Mouse (Mus musculus): ENCODE measurements around the gene Lman2. TPM values are rescaled to one million over a fixed set of nuclear protein-coding genes. Genes with fewer than 3 reads are reported as not detected.

Gene Lman2
- polyA plus RNA-seq, 1 experiment from 2014 or later = 101 TPM

GRCm38 (mm10) chr13:55361974-55362452 lies 570 bp downstream of the Lman2 start:
- no peak for DNase-seq (ENCODE audit: low spot score)
- WGBS = 1% methylated on average over 32 of the region's 32 CpGs

DNA sequence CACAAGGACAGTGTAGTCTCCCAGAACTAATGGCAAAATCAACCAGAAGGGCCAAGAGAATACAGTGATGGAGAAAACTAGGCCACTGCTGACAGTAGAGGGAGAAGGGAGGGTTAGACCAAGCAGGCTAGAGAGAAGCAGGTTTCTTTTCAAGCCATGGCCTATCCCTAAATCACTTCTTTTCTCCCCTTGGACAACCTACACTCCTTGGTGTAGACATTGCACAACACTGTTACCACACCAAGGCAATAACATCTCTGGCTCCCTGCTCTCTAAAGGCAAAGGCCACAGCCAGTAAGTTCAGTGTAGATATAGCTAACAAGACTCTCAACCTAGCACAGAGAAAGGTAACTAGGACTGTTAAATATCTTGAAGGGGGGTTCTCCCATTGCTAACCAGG lies 1.4 kb downstream of the Lman2 start:
- DNase-seq (ENCODE audit: low spot score) = no peak
- Histone ChIP-seq H3K9me3 (no peaks in the 10 kb centered on the region), H3K27me3 (replicated peaks; ENCODE audit: low read depth, poor library complexity, severe bottlenecking) (no peaks in the 10 kb centered on the region), H3K4me3 (peak overlapping the region; percentile 99), H3K27ac (replicated peaks) (no peak overlapping the region), H3K36me3 (replicated peaks) (peaks cover 51% of the 10 kb centered on the region), H3K4me1 (peaks cover 18% of the 10 kb centered on the region)

More at GRCm38 (mm10) chr13:55361974-55362452, 570 bp downstream of the Lman2 start:
- peaks cover 42% of the 10 kb centered on the region for H3K36me3 ChIP-seq (replicated peaks)
- H3K4me1 ChIP-seq = peaks cover 18% of the 10 kb centered on the region
- H3K27me3 ChIP-seq (replicated peaks; ENCODE audit: low read depth, poor library complexity, severe bottlenecking) = no peaks in the 10 kb centered on the region
- peak overlapping the region; percentile 92 for H3K27ac ChIP-seq (replicated peaks)
- H3K4me3 ChIP-seq = peak overlapping the region; percentile 99
- no peaks in the 10 kb centered on the region for H3K9me3 ChIP-seq

- DNase-seq (ENCODE audit: low spot score) = no peak
- Histone ChIP-seq H3K4me3 (no peak overlapping the region), H3K9me3 (no peaks in the 10 kb centered on the region), H3K27me3 (replicated peaks; ENCODE audit: low read depth, poor library complexity, severe bottlenecking) (no peaks in the 10 kb centered on the region), H3K4me1 (no peaks in the 10 kb centered on the region), H3K36me3 (replicated peaks) (peaks cover 80% of the 10 kb centered on the region), H3K27ac (replicated peaks) (no peak overlapping the region)
- 91% methylated on average over 11 of the region's 11 CpGs for WGBS
These were observed 15.8 kb downstream of the Lman2 start for GRCm38 (mm10) chr13:55346745-55347144.

GRCm38 (mm10) chr13:55344286-55344685 lies 18.3 kb downstream of the Lman2 start:
- no peak overlapping the region for H3K27ac ChIP-seq (replicated peaks)
- no peaks in the 10 kb centered on the region for H3K4me1 ChIP-seq
- peaks cover 57% of the 10 kb centered on the region for H3K36me3 ChIP-seq (replicated peaks)
- 90% methylated on average over 7 of the region's 7 CpGs for WGBS
- no peaks in the 10 kb centered on the region for H3K27me3 ChIP-seq (replicated peaks; ENCODE audit: low read depth, poor library complexity, severe bottlenecking)
- H3K9me3 ChIP-seq = no peaks in the 10 kb centered on the region
- H3K4me3 ChIP-seq = no peak overlapping the region
- no peak for DNase-seq (ENCODE audit: low spot score)

- peaks cover 40% of the 10 kb centered on the region for H3K36me3 ChIP-seq (replicated peaks)
- WGBS = 44% methylated on average over 11 of the region's 11 CpGs
- no peaks in the 10 kb centered on the region for H3K9me3 ChIP-seq
- H3K27me3 ChIP-seq (replicated peaks; ENCODE audit: low read depth, poor library complexity, severe bottlenecking) = no peaks in the 10 kb centered on the region
- DNase-seq (ENCODE audit: low spot score) = no peak
- H3K4me1 ChIP-seq = peaks cover 2% of the 10 kb centered on the region; the same call in 1 of the 2 replicates
- no peak overlapping the region for H3K27ac ChIP-seq (replicated peaks)
- H3K4me3 ChIP-seq = no peak overlapping the region
These were observed 20.1 kb downstream of the Lman2 start for GRCm38 (mm10) chr13:55342469-55342868.

DNA sequence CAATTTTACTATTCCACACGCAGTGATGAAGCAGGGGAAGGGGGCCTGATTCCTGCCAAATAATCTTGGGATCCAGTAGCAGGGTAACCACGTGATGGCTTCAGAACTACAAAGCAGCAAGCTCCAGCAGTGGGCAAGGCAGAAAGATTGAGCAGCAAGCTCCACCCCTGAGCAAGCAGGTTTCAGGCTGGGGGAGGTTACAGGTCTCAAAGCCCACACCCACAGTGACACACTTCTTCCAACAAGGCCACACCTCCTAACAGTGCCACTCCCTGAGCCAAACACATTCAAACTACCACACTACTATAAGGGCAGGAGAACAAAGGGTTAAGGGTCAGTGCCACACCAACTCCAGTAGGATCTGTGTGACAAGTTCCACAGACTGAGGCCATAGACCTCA lies 23.3 kb downstream of the Lman2 start:
- no peaks in the 10 kb centered on the region for H3K27me3 ChIP-seq (replicated peaks; ENCODE audit: low read depth, poor library complexity, severe bottlenecking)
- DNase-seq (ENCODE audit: low spot score) = no peak
- no peaks in the 10 kb centered on the region for H3K9me3 ChIP-seq
- H3K4me1 ChIP-seq = peaks cover 7% of the 10 kb centered on the region; the same call in 1 of the 2 replicates
- H3K27ac ChIP-seq (replicated peaks) = no peak overlapping the region
- WGBS = 42% methylated on average over 2 of the region's 2 CpGs
- H3K4me3 ChIP-seq = no peak overlapping the region
- peaks cover 8% of the 10 kb centered on the region for H3K36me3 ChIP-seq (replicated peaks)

DNA sequence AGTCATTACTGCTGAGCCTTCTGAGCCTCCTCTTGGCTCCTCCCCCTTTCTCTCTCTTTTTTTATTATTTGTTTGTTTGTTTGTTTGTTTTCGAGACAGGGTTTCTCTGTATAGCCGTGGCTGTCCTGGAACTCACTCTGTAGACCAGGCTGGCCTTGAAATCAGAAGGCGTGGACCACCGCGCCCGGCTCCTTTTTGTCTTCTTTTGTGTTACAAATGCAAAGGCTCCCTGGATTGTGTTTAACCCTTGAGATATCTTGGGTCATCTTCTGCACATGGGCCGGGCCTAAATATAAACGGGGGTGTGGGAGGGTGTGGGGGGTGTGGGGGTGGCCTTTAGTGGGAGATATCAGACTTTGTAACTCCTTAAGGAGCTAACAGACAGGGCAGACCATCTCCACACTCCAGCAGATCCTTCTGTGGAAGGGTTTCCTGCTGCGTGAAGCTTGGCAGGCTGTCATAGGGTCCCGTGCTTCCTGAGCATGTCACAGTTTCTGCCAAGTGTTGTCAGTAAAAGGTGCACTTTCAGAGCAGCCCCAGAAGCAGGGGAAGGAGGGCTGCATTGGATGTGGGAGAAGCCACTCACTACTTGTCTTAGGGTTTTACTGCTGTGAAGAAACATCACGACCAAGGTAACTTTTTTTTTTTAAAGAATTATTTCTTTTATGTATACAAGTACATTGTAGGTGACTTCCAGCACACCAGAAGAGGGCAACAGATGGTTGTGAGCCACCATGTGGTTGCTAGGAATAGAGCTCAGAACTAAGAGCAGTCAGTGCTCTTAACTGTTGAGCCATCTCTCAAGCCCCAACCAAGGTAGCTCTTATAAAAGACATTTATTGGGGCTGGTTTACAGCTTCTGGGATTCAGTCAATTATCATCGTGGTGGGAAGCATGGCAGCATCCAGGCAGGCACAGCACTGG lies 24.2 kb downstream of the Lman2 start:
- no peak overlapping the region for H3K4me3 ChIP-seq
- no peaks in the 10 kb centered on the region; the same call in 1 of the 2 replicates for H3K36me3 ChIP-seq (replicated peaks)
- no peak overlapping the region for H3K27ac ChIP-seq (replicated peaks)
- no peak for DNase-seq (ENCODE audit: low spot score)
- H3K9me3 ChIP-seq = no peaks in the 10 kb centered on the region
- H3K27me3 ChIP-seq (replicated peaks; ENCODE audit: low read depth, poor library complexity, severe bottlenecking) = no peaks in the 10 kb centered on the region
- H3K4me1 ChIP-seq = peaks cover 7% of the 10 kb centered on the region; the same call in 1 of the 2 replicates
- WGBS = 73% methylated on average over 12 of the region's 12 CpGs

- H3K4me1 ChIP-seq = peaks cover 7% of the 10 kb centered on the region; the same call in 1 of the 2 replicates
- no peaks in the 10 kb centered on the region for H3K27me3 ChIP-seq (replicated peaks; ENCODE audit: low read depth, poor library complexity, severe bottlenecking)
These were observed 25.1 kb downstream of the Lman2 start for GRCm38 (mm10) chr13:55337341-55337975.

GRCm38 (mm10) chr13:55335701-55336100 lies 26.9 kb downstream of the Lman2 start:
- Histone ChIP-seq H3K4me3 (no peak overlapping the region), H3K4me1 (peaks cover 16% of the 10 kb centered on the region), H3K36me3 (replicated peaks) (no peaks in the 10 kb centered on the region), H3K9me3 (no peaks in the 10 kb centered on the region), H3K27ac (replicated peaks) (no peak overlapping the region), H3K27me3 (replicated peaks; ENCODE audit: low read depth, poor library complexity, severe bottlenecking) (no peaks in the 10 kb centered on the region)
- no peak for DNase-seq (ENCODE audit: low spot score)
- 83% methylated on average over 4 of the region's 4 CpGs for WGBS

More at GRCm38 (mm10) chr13:55337341-55337975, 25.1 kb downstream of the Lman2 start:
- H3K9me3 ChIP-seq = no peaks in the 10 kb centered on the region
- H3K36me3 ChIP-seq (replicated peaks) = no peaks in the 10 kb centered on the region
- WGBS = 66% methylated on average over 10 of the region's 10 CpGs
- H3K4me3 ChIP-seq = no peak overlapping the region
- no peak for DNase-seq (ENCODE audit: low spot score)
- no peak overlapping the region for H3K27ac ChIP-seq (replicated peaks)

GRCm38 (mm10) chr13:55332331-55332730 lies 30.3 kb downstream of the Lman2 start:
- Histone ChIP-seq H3K27me3 (replicated peaks; ENCODE audit: low read depth, poor library complexity, severe bottlenecking) (peaks cover 10% of the 10 kb centered on the region; the same call in 1 of the 2 replicates), H3K27ac (replicated peaks) (no peak overlapping the region), H3K4me3 (no peak overlapping the region), H3K36me3 (replicated peaks) (no peaks in the 10 kb centered on the region; the same call in 1 of the 2 replicates), H3K9me3 (no peaks in the 10 kb centered on the region), H3K4me1 (peaks cover 44% of the 10 kb centered on the region)
- 89% methylated on average over 3 of the region's 3 CpGs for WGBS
- no peak for DNase-seq (ENCODE audit: low spot score)

DNA sequence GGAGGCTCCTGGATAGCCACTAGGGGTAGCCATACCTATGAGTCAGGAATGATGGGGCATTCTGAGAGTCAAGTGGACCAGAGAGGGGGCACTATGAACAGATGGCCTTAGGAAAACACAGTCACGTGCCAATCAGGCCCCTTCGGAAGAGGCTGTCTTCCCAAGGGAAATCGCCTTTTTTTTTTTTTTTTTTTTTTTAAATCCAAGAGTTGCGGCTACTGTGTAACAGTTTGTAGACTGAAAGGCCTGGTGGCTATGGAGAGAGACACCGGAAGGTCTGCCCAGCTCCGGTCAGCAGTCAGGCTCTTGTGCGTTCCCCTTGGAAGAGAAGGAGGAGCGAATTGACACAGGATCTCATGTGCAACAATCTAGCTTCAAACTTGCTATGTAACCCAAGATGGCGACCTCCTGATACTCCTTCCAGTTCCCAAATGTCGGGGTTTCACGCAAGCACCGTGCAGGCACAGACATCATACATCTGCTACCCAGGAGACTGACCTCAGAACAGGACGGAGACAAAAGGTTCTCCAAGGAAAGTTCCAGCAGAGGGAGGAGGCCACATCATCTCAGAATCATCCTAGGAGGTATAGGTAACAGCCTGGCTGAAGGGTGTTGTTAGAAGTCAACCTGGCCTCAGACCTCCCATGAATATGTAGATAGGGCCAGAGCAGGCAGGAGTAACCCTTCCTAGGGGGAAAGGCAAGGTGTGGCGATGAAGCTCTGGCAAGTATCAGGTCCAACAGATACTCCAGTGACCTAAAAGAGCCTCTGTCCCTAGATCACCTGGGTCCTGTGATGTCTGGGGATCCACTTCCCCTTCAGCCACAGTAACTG lies 31.8 kb downstream of the Lman2 start:
- H3K9me3 ChIP-seq = no peaks in the 10 kb centered on the region
- DNase-seq (ENCODE audit: low spot score) = peak; percentile 25
- peaks cover 15% of the 10 kb centered on the region for H3K36me3 ChIP-seq (replicated peaks)
- peak overlapping the region; percentile 74 for H3K4me3 ChIP-seq
- 43% methylated on average over 14 of the region's 14 CpGs for WGBS
- H3K4me1 ChIP-seq = peaks cover 45% of the 10 kb centered on the region
- peak overlapping the region; percentile 95 for H3K27ac ChIP-seq (replicated peaks)
- H3K27me3 ChIP-seq (replicated peaks; ENCODE audit: low read depth, poor library complexity, severe bottlenecking) = peaks cover 10% of the 10 kb centered on the region; the same call in 1 of the 2 replicates

All from embryonic facial prominence, embryonic 10.5 days (tissue).